Comparison of ENCODE assay signal across 14 mouse cellular contexts in genomic region chr9:118730871-118731390, GRCm38 (mm10).
DNase-seq lines count a peak whose midpoint lies in the region; ATAC-seq and TF ChIP-seq lines count a peak whose summit lies in the region.
"Had no signal": no experiment of that assay in that cellular context is flagged by ENCODE, and none has a peak within 500 bp of the region (broad histone marks: within the 10 kb centered on the region; RNA-seq: fewer than 3 reads in every experiment).

No protein-coding gene starts in this region.

- H3K4me2 ChIP-seq in heart, embryonic 12.5 days = no peak overlapping the region
- H3K4me2 ChIP-seq in embryonic facial prominence, embryonic 15.5 days (replicated peaks) = no peak overlapping the region
- H3K4me2 ChIP-seq: liver, embryonic 15.5 days had no signal

- TF ChIP-seq CTCF in bone marrow, adult 2 months (IDR thresholded peaks at IDR 0.05; ENCODE audit: control insufficient read depth, insufficient read depth, low read length) = no peak

- ATAC-seq in heart, embryonic 12.5 days (ENCODE audit: insufficient number of reproducible peaks, low FRiP score) = peak; percentile 47; the same call in 1 of the 2 replicates
- no peak for ATAC-seq in embryonic facial prominence, embryonic 15.5 days (ENCODE audit: insufficient number of reproducible peaks, low FRiP score, low TSS enrichment, low read depth)
- ATAC-seq in megakaryocyte progenitor cell, adult 5-6 weeks (replicated peaks; ENCODE audit: poor library complexity) = no peak
- ATAC-seq: CD4-positive, CD25-positive, alpha-beta regulatory T cell, adult 4 months had no signal

- H3K9me3 ChIP-seq in heart, embryonic 12.5 days (replicated peaks) = no peaks in the 10 kb centered on the region; the same call in 1 of the 2 replicates
- no peaks in the 10 kb centered on the region for H3K9me3 ChIP-seq in embryonic facial prominence, embryonic 15.5 days (replicated peaks)
- H3K9me3 ChIP-seq: liver, embryonic 15.5 days had no signal

- WGBS in heart, embryonic 12.5 days = 52% methylated on average over 5 of the region's 5 CpGs
- WGBS in bone marrow, adult 2 months = 59% methylated on average over 5 of the region's 5 CpGs
- 45% methylated on average over 5 of the region's 5 CpGs for WGBS in embryonic facial prominence, embryonic 15.5 days

- no peaks in the 10 kb centered on the region for H3K27me3 ChIP-seq in heart, embryonic 12.5 days (replicated peaks)
- H3K27me3 ChIP-seq in embryonic facial prominence, embryonic 15.5 days = no peaks in the 10 kb centered on the region
- H3K27me3 ChIP-seq: liver, embryonic 15.5 days had no signal

- no peaks in the 10 kb centered on the region for H3K36me3 ChIP-seq in heart, embryonic 12.5 days
- H3K36me3 ChIP-seq in embryonic facial prominence, embryonic 15.5 days = no peaks in the 10 kb centered on the region
- H3K36me3 ChIP-seq: liver, embryonic 15.5 days had no signal

- peaks cover 66% of the 10 kb centered on the region for H3K4me1 ChIP-seq in heart, embryonic 12.5 days (replicated peaks)
- H3K4me1 ChIP-seq in bone marrow, adult 2 months (ENCODE audit: control insufficient read depth, insufficient read depth, low read length) = peaks cover 5% of the 10 kb centered on the region
- H3K4me1 ChIP-seq in embryonic facial prominence, embryonic 15.5 days = peaks cover 34% of the 10 kb centered on the region
- H3K4me1 ChIP-seq: liver, embryonic 15.5 days had no signal

- TF ChIP-seq POLR2A in bone marrow, adult 2 months (IDR thresholded peaks at IDR 0.05; ENCODE audit: borderline replicate concordance, control insufficient read depth, low read depth, low read length) = no peak

- no peak for DNase-seq in heart, postnatal 36 days
- DNase-seq in lung, postnatal 10 days = peak; percentile 60
- DNase-seq in right cerebral cortex, postnatal 36 days (ENCODE audit: low spot score in 2 of 2) = no peak
- DNase-seq in retina, embryonic 14.5 days (ENCODE audit: low spot score) = no peak
- DNase-seq: adrenal gland, adult 8-10 months; cerebellum, adult 11 months; kidney, adult 8-10 months; layer of hippocampus, postnatal 36 days had no signal

- H3K27ac ChIP-seq in heart, embryonic 12.5 days (ENCODE audit: poor library complexity, severe bottlenecking) = peak overlapping the region; percentile 89
- H3K27ac ChIP-seq in bone marrow, adult 2 months (ENCODE audit: control insufficient read depth, insufficient read depth, low read depth, low read length, poor library complexity) = peak overlapping the region; percentile 26; the same call in 1 of the 2 replicates
- peak overlapping the region; percentile 36; the same call in 1 of the 2 replicates for H3K27ac ChIP-seq in embryonic facial prominence, embryonic 15.5 days (replicated peaks)
- H3K27ac ChIP-seq: liver, embryonic 15.5 days had no signal

- intact Hi-C loops in heart, postnatal 36 days (cut with DNase I) = no loop called here

- H3K4me3 ChIP-seq in heart, embryonic 12.5 days = no peak overlapping the region
- H3K4me3 ChIP-seq in bone marrow, adult 2 months (replicated peaks; ENCODE audit: control insufficient read depth, low read depth, low read length) = no peak overlapping the region
- H3K4me3 ChIP-seq in embryonic facial prominence, embryonic 15.5 days (replicated peaks) = no peak overlapping the region
- H3K4me3 ChIP-seq: liver, embryonic 15.5 days had no signal

- H3K9ac ChIP-seq in heart, embryonic 12.5 days = no peak overlapping the region
- no peak overlapping the region for H3K9ac ChIP-seq in embryonic facial prominence, embryonic 15.5 days
- H3K9ac ChIP-seq: liver, embryonic 15.5 days had no signal

Comparison
In these comparisons a context has a peak if more than half of its experiments do, and no peak if none do; other contexts are left out.
1. H3K27ac ChIP-seq: peak in every context shown above with its lines; median percentile 89 in heart, embryonic 12.5 days; 36 in embryonic facial prominence, embryonic 15.5 days; 26 in bone marrow, adult 2 months.